Mouse (Mus musculus): ENCODE measurements at regions not wholly inside any gene's neighbourhood (a gene's known extent, or its start where the extent isn't known, plus 50 kb on each side); places are given as distances from the start of the nearest gene placed in this dataset.

GRCm38 (mm10) chr13:31351481-31351880 is 204.5 kb upstream of the Foxq1 start:
- no peak for TF ChIP-seq CTCF (IDR thresholded peaks at IDR 0.05; ENCODE audit: extremely low read depth, insufficient read length, insufficient replicate concordance, low read depth, low read length)
- TF ChIP-seq POLR2A (IDR thresholded peaks at IDR 0.05; ENCODE audit: low read depth, low read length) = no peak

All from small intestine, adult 2 months (tissue).